Mouse (Mus musculus): ENCODE results near the gene Sars2. TPM values are rescaled to one million over a fixed set of nuclear protein-coding genes. Genes with fewer than 3 reads are reported as not detected.
A peak's percentile ranks its signal among the peaks of the same experiment; 100 is the strongest.
"Not testable (repeated sequence)": the region's sequence is repeated elsewhere in the genome, so short reads cannot be mapped to it uniquely, and the experiment has no call there.

The Sars2 gene
- 10 to 100 TPM in 1 of 2 experiments, 1 to 10 TPM in 1; 8.9 to 13.0 TPM for polyA plus RNA-seq (2017; shearing (Covaris generic))

DNA sequence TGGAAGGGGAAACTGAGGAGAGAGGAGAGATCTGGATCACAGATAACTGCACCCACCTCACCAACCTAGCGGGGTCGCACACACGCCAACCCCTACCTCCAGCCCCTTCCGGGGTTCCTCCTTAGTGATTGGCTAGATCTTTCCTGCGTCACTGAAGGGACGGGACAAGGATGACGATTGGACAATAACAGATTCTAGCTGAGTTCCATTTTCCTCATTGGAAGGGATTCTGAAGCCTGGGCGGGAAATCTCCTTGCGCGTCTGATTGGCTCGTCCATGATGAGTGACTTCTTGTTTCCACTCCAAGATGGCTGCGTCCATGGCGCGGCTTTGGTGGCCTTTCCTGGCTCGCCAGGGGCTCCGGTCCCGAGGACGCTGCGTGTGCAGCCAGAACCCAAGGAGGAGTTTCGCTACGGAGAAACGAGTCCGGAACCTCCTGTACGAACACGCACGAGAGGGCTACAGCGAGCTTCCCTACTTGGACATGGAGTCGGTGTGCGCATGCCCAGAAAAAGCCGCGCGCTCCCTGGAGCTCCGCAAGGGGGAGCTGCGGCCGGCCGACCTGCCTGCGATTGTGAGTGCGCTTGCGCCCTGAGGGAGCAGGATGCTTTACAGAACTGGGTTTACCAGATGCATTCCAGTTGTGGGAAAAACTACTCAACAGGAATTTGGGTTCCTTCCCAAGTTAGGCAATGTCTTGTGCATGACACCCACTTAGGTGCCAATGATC lies at the start of gene Sars2, which contains the start of gene Mrps12:
Gene Sars2 (plus strand): TSS at position 284 of the 730 bp plus-strand sequence.
Gene Mrps12 (minus strand): TSS at position 112 of the 730 bp plus-strand sequence.
- peak; percentile 97 for ATAC-seq

DNA sequence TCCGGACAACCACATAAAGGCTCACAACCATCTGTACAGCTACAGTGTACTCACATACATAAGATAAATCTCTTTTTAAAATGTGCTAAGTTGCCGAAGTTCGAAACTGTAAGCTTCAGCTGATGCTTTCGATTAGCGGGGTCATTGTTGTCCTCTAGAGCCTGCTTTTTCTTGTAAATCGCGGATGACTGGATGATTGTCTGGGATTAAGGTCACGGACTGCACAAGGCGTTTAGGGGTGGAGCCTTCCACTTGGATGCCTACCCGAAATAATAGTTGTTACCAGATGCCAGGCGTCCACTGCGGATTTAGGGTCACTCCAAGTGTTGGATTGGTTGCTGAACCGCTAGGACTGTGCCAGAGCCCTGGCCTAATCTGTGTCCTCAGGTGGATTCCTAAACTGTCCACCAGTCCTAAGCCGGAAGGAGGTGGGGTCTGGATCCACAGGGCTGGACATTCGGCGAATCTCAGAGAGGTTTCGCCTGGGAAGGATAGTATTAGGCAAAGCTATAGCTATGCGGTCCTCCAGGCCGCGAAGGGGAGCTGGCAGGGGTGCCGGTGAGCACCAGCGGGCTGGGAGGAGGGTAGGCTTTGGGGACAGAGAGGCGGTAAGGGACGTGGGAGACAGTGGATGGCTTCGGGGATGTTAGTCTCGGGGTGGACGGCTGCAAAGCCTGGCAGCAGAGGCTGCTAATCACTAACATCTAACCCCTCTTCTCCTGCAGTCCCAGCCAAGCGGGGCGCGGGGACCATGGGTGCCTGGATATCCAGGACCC lies 49.1 kb upstream of the Sars2 start, which contains the start of gene Fbxo27:
Gene Fbxo27 (plus strand): TSS at position 305 of the 776 bp plus-strand sequence.
- no peak for ATAC-seq

DNA sequence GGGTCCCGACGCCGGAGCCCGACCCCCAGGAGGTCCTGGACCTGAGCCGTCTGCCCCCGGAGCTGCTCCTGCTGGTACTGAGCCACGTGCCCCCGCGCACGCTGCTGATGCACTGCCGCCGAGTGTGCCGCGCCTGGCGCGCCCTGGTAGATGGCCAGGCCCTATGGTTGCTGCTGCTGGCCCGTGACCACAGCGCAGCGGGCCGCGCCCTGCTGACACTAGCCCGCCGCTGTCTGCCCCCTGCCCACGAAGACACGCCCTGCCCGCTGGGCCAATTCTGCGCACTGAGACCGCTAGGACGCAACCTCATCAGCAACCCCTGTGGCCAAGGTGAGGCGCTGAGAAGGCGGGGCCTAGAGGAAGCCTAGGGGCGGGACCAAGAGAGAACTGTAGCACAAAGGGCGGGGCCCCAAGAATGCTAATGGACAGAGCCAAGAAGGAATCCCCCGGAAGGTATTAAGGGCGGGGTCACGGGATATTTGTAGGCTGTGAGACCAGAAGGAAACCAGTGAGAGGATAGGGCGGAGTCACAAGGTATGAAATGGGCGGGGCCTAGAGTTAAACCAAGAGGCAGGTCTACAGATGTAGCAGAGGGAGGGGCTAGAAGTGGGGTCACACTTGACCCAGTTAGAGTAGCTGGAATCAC lies 48.3 kb upstream of the Sars2 start:
- ATAC-seq, result peak; percentile 88

DNA sequence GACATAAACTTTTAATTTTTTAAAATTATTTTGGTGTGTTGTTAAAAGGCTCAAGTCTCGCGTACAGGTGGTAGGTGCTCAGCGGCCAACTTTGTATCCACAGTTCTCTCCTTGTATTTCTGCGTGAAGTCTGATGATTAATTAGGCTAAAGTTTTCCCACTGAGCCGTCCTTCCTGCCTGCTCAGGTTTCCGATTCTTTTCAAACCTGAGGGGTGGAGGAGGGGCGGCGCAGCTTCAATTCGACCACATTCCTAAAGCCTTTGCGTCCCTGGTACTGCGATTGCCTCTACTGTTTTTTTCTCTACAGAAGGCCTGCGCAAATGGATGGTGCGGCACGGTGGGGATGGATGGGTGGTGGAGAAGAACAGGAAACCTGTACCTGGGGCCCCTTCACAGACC lies 47.4 kb upstream of the Sars2 start:
- no peak for ATAC-seq

DNA sequence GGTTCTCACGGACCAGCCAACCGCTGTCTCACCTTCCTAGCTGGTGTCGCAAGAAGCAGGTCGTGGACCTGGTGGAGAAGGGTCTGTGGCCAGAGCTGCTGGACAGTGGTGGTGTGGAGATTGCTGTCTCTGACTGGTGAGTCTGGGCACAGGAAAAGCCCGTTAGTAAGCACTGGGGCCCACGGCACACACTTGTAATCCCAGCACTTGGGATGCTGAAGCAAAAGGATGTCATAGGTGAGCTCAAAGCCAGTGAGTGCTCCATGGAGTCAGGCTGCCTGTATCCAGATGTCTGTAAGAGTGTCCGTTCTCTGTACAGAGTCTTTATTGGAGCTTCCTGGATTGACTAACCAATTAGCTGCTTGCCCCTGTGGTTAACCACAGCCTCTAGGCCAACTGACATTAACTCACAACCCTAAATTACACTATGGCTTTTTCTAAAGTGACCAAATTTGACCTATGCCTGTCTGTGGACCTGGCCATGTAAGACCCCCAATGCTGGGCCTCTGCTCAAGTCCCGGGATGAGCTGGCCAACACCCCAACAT lies 46.8 kb upstream of the Sars2 start:
- ATAC-seq, result no peak

DNA sequence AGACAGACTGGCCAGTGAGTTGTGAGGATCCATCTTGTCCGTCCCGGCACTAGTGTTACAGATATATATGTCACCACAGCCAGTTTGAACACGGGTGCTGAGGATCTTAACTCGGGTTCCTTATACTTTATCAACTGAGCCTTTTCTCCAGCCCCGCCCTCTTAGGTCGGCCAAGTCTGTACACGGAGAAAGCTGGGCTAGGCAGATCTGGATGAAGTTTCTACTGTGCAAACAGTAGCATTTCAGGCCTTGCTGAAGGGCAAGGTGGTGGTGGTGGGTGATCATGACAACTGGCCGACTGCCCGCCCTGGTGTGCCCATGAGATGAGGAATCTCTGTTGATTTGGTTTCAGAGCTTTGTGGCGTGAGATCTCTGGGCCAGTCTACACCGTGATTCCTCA lies 44.5 kb upstream of the Sars2 start:
- no peak for ATAC-seq

DNA sequence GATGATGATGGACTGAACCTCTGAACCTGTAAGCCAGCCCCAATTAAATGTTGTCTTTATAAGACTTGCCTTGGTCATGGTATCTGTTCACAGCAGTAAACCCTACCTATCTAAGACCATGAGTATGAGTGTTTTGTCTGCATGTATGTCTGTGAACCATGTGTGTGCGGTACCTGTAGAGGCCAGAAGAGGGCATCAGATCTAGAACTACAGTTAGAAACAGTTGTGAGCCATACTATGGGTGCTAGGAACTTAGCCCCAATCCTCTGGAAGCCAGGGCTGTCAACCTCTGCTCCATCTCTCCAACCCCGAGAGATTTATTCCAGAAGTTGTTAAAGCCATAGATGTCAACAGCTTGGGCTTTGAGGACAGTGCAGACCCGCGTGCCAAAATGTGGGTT lies 41.5 kb upstream of the Sars2 start:
- no peak for ATAC-seq

DNA sequence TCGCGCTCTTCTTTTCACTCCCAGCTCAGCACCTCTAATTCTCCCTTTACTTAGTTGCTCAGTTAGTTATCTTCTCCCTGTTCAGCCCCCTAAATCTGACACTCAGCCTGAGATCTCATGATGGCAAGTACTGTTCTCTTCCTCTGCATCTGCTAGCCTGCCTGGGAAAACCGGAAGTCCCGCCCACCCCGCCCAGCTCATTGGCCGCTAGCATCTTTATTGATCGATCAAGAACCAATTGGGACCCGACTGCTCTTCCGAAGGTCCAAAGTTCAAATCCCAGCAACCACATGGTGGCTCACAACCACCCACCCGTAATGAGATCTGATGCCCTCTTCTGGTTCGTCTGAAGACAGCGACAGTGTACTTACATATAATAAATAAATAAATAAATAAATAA lies 40.5 kb upstream of the Sars2 start:
- not testable (repeated sequence) for ATAC-seq

DNA sequence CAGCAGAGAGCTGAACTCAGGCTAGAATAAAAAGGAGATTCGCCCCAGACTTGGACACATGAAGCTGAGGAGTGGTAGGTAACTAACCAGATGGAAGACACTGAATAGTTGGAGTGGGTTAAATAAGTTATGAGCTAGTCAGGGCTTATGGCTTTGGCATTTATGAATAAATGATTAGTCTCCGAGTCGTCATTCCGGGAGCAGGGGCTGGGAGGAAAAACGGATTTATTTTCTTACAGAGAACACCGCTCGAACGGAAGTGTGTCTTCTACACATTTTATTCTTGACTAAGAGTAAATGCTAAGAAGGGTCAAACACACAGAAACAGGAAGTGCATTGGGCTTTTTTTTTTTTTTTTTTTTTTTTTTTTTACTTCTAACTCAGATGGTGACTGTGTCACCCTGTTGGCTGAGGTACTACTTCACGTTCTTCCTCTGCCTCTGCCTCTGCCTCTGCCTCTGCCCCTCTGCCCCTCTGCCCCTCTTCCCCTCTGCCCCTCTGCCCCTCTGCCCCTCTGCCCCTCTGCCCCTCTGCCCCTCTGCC lies 39.1 kb upstream of the Sars2 start:
- peak; percentile 90 for ATAC-seq

DNA sequence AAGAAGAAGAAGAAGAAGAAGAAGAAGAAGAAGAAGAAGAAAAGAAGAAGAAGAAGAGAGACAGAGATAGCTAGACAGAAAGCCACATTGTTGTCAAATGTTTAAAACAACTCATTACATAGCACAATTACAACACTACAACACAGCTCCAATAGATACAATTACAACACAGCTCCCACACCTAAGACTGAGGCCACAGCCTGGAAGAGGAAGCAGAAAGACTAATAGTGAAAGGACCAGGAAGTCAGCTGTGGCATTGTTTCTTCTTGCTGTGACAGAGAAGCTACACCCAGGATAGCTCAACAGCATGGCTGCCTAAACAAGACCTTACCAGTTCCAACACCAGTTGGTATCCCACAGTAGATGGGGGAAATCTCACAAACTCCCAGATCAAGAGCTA lies 32.3 kb upstream of the Sars2 start:
- no peak for ATAC-seq

DNA sequence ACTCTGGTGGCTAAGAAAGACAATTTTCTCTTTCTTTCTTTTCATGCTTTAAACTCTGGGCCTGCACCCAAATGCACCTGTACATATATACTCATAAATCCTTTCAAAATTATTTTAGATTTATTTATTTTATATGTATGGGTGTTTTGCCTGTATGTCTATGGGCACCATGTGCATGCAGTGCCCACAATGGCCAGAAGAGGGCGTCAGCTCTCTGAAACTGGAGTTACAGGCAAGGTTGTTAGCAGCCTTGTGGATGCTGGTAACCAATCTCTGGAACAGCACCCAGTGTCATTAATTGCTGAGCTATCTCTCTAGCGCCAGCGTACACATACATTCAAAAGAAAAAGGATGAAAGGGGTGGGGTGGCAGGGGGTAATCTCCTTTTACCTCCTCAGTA lies 30.8 kb upstream of the Sars2 start:
- ATAC-seq, result no peak

DNA sequence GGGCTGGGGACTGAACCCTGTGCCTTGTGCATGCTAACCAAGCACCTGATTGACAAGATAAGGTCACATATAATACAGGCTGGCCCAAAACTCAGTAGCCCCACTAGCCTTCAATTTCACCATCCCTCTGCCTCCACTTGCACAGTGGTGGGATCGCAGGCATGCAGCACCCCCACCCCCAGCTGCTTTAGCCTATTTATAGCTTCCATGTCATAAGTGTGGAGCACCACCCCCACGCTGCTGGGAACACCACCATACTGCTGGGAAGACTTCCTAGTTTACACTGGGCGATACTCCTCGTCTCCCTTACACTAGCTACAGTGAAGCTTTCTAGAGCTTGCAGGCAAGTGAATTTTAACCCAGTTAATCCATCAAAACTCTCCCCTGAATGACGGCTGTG lies 27.1 kb upstream of the Sars2 start:
- no peak for ATAC-seq

DNA sequence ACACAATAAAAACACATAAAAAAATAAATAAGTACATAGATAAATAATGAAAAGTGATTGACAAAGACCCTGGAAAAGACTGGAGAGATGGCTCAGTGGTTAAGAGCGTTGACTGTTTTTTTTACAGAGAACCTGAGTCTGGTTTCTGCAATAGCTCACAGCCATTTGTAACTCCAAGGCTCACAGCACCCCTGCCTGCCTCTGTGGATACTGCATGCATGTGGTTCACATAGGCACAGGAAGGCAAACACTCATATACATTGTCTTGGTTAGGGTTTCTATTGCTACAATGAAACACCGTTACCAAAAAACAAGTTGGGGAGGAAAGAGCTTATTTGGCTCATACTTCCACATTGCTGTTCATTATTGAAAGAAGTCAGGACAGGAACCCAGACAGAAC lies 26.2 kb upstream of the Sars2 start:
- no peak for ATAC-seq

DNA sequence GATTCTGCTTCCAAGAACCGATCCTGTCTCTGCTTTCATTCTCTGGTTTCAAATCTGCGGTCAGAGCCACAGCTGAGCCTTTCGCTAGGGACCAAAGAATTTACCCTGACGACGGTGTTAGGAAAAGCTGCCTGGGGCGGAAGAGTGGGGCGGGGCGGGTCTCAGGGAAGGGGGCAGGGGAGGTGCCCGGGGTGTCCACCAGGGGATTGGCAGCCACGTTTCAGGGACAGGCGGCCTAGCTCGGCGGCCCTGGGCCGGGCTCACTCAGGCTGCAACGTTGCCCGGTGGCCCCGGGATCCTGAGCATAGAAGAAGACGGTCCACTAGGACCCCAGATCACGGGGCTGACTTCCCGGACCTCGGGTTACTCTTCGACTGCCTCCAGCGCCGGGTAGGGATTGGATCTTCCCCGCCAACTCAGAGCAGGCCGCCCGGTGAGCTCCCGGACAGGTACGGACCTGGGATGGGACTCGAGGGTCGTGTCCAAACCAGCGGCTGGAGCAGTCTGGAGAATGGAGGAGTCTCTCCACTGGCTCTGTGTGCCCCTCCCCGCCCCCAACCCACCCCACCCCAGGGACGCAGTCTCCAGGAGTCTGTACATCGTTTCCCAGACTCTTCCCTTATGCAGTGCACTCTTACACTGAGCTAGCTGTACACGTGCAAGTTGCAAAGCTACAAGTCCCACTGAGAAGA lies 25.1 kb upstream of the Sars2 start, which contains the start of gene Fbxo17:
Gene Fbxo17 (plus strand): TSS at position 215 of the 692 bp plus-strand sequence.
- peak; percentile 81 for ATAC-seq

DNA sequence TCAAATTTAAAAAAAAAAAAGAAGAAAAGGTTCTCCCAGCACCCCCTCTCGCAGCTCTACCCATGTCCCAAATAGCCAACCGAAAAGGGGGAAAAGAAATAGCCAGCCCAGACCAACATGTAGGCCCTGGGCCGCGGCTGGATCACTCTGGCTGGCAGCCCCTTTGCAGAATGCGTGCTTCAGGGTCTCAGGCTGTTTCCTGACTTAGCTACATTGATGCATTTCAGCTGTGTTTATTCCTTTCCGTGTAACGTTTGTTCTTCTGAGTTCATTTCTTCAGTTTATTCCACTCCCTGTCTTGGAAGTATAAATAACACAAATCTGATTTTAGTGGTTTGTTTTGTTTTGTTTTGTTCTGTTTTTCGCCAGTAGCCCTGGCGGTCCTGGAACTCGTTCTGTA lies 24.1 kb upstream of the Sars2 start:
- no peak for ATAC-seq

DNA sequence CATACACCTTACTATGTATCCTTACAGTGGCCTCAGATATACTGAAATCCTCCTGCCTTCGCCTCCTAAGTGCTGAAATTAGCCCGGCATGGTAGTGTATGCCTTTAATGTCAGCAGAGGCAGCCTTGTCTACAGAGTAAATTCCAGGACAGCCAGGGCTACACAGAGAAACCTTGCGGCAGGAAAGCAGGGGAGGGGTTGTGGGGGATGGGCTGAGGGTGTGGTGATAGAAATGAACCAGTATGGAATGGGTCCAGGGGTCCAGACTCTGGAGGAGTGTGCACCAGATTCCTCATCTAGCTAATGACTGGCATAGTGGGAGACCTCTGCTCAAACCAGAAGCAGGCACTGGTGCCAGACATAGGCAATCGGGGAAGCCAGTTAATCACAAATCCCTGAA lies 22.6 kb upstream of the Sars2 start:
- no peak for ATAC-seq

DNA sequence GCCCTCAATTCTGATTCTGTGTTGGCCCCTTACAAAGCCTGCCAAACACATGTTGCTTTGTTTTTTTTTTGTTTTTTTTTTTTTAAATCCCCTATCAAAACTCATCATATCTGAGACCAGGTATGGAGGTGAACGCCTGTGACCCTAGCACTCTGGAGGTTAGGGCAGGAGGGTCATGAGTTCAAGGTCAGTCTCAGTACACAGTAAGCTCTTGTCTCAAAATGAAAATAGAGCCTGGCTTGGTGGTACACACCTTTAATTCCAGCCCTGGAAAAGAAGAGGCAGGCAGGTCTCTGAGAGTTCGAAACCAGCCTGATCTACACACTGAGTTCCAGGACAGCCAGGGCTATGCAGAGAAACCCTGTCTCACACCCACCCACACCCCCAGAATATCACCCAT lies 22.1 kb upstream of the Sars2 start:
- no peak for ATAC-seq

DNA sequence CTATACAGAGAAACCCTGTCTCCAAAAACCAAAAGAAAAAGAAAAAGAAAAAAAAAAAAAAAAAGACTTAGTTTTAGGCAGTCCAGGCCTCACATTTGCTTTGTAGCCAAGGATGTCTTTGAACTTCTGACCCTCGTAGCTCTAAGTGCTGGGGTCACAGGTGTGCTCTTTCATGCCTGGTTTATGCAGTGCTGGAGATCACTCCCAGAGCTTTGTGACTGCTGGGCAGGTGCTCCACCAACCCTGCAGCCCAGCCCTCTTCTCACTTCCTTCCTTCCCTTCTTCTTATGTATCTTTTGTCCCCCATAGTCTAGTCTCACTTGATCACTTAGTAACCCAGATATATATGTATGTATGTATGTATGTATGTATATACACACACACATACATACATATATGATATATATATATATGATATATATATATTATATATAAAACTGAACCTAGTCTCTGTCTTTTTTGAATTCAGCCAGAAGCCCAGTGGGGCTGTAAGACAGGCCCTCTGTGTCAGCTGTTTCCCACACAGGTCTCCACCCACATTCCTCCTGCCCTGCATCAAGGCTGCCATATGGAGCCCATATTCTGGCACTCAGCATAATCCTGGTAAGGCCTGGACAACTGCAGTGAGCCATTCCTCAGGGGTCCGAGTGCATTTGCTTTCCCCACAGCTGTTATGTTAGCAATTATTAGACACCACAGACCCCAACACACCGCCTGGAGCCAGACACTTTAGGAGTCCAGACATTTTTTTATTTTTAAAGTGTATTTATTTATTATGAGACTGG lies 20.8 kb upstream of the Sars2 start:
- ATAC-seq, result no peak

DNA sequence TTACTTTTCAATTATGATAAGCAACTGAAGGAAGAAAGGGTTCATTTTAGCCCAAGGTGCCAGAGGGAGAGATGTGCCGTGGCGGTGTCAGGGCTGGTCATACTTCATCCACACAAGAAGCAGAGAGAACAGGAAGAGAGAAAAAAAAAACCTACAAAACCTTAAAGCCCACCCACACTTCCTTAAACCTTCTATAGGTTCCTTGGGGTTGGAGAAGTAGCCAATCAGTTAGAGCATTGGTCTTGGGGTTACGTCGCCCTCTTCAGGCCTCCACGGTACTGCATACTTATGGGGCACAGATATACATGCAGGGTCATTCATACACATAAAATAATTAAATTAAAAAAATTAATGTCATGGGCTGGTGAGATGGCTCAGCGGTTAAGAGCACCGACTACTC lies 19.7 kb upstream of the Sars2 start:
- no peak for ATAC-seq

DNA sequence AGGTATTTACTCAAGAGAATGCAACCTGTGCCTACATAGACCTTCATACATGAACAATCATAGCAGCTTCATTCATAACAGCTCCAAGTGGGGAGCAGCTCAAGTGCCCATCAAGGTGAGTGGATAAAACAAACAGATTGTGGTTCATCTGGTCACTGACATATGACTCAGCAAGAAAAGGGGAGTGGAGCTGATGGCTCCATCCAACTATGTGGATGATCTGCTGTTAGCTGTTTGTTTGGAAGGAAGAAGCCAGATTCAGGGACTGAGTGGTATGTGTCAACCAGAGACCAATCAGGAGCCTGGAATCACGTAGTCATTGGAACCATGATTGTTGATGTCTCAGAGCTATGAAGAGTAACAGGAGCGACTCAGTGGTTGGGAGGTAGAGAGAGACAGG lies 17.2 kb upstream of the Sars2 start:
- no peak for ATAC-seq

DNA sequence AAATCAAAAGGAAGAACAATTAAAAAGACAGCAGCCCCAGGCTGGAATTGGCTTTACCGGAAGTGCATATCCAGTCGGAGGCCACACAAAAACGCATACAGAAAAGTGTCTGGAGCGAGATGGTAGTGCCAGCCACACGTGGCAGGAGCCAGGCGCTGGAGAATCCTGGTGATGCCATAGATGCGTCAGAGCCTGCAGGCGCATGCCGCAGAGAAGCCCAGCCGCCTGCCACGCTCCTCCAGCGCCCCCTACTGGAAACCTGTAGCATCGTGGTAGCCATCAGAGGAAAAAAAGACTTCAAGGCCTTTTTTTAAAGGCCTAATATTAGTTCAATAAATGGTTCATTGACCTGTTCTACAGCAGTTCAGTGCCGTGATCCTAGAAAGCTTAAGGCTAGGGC lies 15.2 kb upstream of the Sars2 start:
- ATAC-seq, result peak; percentile 66
